Mouse (Mus musculus) bone marrow macrophage, adult 2 months (primary cell): ENCODE measurements around the gene Rab1a. TPM values are rescaled to one million over a fixed set of nuclear protein-coding genes. Genes with fewer than 3 reads are reported as not detected.

Experiments used
- H3K27ac ChIP-seq: 2 replicates; pipeline ENCODE4 v1.5.1; 2012; ENCODE audit warnings: low read depth, low read length; ENCODE audit not compliant: insufficient read depth
- H3K4me1 ChIP-seq: 2 replicates; pipeline ENCODE4 v1.6.1; 2012; ENCODE audit warnings: low read length; ENCODE audit not compliant: control insufficient read depth, insufficient read depth
- H3K4me3 ChIP-seq: 2 replicates; pipeline ENCODE4 v1.5.1; 2012; ENCODE audit warnings: mild to moderate bottlenecking, low read length, moderate library complexity; ENCODE audit not compliant: insufficient read depth
- CTCF ChIP-seq: IDR thresholded peaks from 2 replicates; pipeline ENCODE4 v1.5.1; 2012; ENCODE audit warnings: low read depth, mild to moderate bottlenecking, low read length, moderate library complexity
- POLR2A ChIP-seq: IDR thresholded peaks from 2 replicates; pipeline ENCODE4 v1.6.1; 2012; ENCODE audit warnings: mild to moderate bottlenecking, low read depth, low read length, borderline replicate concordance
- polyA plus RNA-seq: library from polyadenylated mRNA; stranded (reverse); fragments of >200 nt; gene quantifications from 2 replicates; pipeline ENCODE4 v1.2.4, GENCODE M21; 2012; ENCODE audit not compliant: missing spikeins, insufficient read depth, insufficient read length

Gene Rab1a
- polyA plus RNA-seq, 1 experiment, result 272 TPM

- H3K4me3 ChIP-seq, result no peak overlapping the region
- H3K4me1 ChIP-seq, result peaks cover 20% of the 10 kb centered on the region
- TF ChIP-seq POLR2A (no peak), CTCF (no peak)
- H3K27ac ChIP-seq, result no peak overlapping the region
These were observed 35.8 kb downstream of the Rab1a start for GRCm38 (mm10) chr11:20237018-20237417.

DNA sequence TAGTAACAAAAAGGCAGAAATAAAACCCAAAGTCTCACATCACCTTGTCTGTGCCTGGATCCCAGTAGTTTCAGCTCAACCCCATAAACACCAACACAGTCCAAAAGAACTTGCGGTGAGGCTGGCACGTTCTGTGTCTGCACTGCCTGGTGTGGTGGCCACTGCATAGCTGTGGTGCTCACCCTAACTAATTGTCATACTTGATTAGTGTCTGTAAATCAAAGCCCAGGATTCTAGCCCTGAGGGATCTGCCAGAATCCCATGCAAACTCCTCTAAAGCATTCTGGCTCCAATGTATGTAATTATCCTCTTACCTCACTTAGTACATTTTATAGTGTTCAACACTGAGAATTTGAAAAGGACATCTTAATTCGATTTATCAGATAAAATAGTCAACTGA is 36.7 kb downstream of the Rab1a start:
- Histone ChIP-seq H3K4me1 (peaks cover 12% of the 10 kb centered on the region), H3K4me3 (no peak overlapping the region), H3K27ac (no peak overlapping the region)
- TF ChIP-seq CTCF (no peak), POLR2A (no peak)

GRCm38 (mm10) chr11:20239279-20239861 is 38.1 kb downstream of the Rab1a start:
- H3K4me3 ChIP-seq, result no peak overlapping the region
- TF ChIP-seq POLR2A (no peak), CTCF (no peak)
- no peak overlapping the region for H3K27ac ChIP-seq
- H3K4me1 ChIP-seq, result peaks cover 9% of the 10 kb centered on the region

- Histone ChIP-seq H3K27ac (no peak overlapping the region), H3K4me3 (no peak overlapping the region), H3K4me1 (peaks cover 9% of the 10 kb centered on the region)
- no peak for TF ChIP-seq POLR2A
- no peak for TF ChIP-seq CTCF
These were observed 39.1 kb downstream of the Rab1a start for GRCm38 (mm10) chr11:20240331-20240730.

DNA sequence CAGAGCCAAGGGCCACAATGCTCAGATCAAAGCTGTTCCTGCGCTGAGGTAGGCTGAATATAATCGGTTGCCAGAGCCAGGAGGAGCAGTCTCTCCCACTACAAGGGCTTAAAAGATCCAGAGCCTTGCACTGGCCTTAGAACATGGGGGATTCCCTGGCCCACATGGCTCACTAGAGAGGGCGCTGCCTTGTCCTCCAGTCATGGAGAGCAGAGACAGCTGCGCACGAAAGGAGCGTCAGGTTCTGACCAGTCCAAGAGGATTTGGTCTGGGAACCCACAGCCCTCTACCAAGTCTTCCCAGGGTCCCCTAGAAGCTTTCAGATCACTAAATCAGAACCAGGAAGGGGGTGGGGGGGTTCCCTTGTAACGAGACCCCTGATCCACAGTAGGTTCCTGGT is 40.1 kb downstream of the Rab1a start:
- TF ChIP-seq POLR2A, result no peak
- no peak for TF ChIP-seq CTCF
- Histone ChIP-seq H3K4me1 (peaks cover 10% of the 10 kb centered on the region), H3K4me3 (no peak overlapping the region), H3K27ac (no peak overlapping the region)

GRCm38 (mm10) chr11:20242366-20243056 is 41.3 kb downstream of the Rab1a start:
- no peak for TF ChIP-seq POLR2A
- TF ChIP-seq CTCF, result no peak
- Histone ChIP-seq H3K27ac (no peak overlapping the region), H3K4me3 (no peak overlapping the region), H3K4me1 (peaks cover 22% of the 10 kb centered on the region)

DNA sequence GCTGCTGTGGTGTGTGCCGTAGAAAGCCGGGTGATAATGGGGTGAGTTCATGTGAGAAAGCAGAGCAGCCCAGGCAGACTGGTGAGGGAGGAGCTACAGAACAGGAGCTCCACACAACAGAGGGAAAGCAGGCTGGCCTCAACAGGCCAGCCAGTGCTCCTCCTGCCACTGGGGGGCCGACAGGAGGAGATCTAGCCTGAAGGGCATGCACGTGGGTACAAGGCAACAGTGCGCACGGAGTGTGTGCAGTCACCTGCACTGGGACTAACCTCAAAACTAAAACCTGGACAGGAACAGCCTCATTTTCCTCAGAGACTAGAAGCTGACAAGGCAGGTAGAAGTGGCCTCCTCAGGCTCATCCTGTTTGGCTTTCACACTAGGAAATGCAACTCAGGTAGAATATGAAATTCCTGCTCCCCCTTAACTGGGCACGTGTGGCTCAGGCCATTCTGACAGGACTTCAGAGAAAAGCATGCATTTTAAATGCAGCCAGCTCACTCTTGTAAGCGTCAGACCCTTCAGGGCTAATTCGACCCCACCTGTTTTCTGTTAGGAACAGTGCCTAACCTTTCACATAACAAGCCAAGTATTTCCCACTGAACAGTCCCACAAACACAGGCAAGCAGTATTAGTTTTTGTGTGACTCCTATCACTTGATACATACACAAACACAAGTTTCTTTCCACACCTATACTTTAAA is 42.1 kb downstream of the Rab1a start:
- Histone ChIP-seq H3K27ac (no peak overlapping the region), H3K4me1 (peaks cover 25% of the 10 kb centered on the region), H3K4me3 (no peak overlapping the region)
- no peak for TF ChIP-seq POLR2A
- no peak for TF ChIP-seq CTCF

GRCm38 (mm10) chr11:20244336-20245290 is 43.4 kb downstream of the Rab1a start:
- no peak overlapping the region for H3K27ac ChIP-seq
- H3K4me3 ChIP-seq, result no peak overlapping the region
- H3K4me1 ChIP-seq, result peaks cover 25% of the 10 kb centered on the region
- no peak for TF ChIP-seq POLR2A
- TF ChIP-seq CTCF, result no peak

- TF ChIP-seq POLR2A (no peak), CTCF (no peak)
- Histone ChIP-seq H3K27ac (no peak overlapping the region), H3K4me1 (peaks cover 23% of the 10 kb centered on the region), H3K4me3 (no peak overlapping the region)
These were observed 44.1 kb downstream of the Rab1a start for GRCm38 (mm10) chr11:20245316-20245715.

- H3K4me3 ChIP-seq, result no peak overlapping the region
- TF ChIP-seq CTCF, result no peak
- TF ChIP-seq POLR2A, result no peak
- H3K27ac ChIP-seq, result no peak overlapping the region
- H3K4me1 ChIP-seq, result peaks cover 26% of the 10 kb centered on the region
These were observed 45.4 kb downstream of the Rab1a start for GRCm38 (mm10) chr11:20246616-20247015.
